Mouse (Mus musculus) kidney, adult 2 months (tissue): ENCODE data around the gene Pafah1b2.

Experiments used
- CTCF ChIP-seq: fragments of 200-500 bp; conservative IDR thresholded peaks from 2 replicates; pipeline ENCODE4 v1.5.1; 2011; ENCODE audit warnings: low read depth, mild to moderate bottlenecking, control low read depth, low read length, moderate library complexity, mixed read lengths; ENCODE audit not compliant: insufficient read depth, insufficient read length
- POLR2A ChIP-seq: fragments of 200-500 bp; IDR thresholded peaks from one replicate; pipeline ENCODE4 v1.6.1; 2011; ENCODE audit warnings: low read depth, low read length, control low read depth

GRCm38 (mm10) chr9:45942464-45942863 lies 70.0 kb downstream of the Pafah1b2 start:
- no peak for TF ChIP-seq POLR2A
- no peak for TF ChIP-seq CTCF
